8 mouse cellular contexts compared by ENCODE assay signal in genomic region chr16:58523044-58523859, GRCm38 (mm10). TPM values are rescaled to one million over a fixed set of nuclear protein-coding genes. Genes with fewer than 3 reads are reported as not detected.
DNase-seq lines count a peak whose midpoint lies in the region; ATAC-seq and TF ChIP-seq lines count a peak whose summit lies in the region.

No protein-coding gene starts in this region.

- peaks cover 11% of the 10 kb centered on the region for H3K4me1 ChIP-seq in embryonic facial prominence, embryonic 13.5 days
- peaks cover 7% of the 10 kb centered on the region for H3K4me1 ChIP-seq in heart, adult 2 months (ENCODE audit: control insufficient read depth, insufficient read depth, low read length)
- peaks cover 87% of the 10 kb centered on the region for H3K4me1 ChIP-seq in liver, embryonic 15.5 days (replicated peaks)
- no peaks in the 10 kb centered on the region for H3K4me1 ChIP-seq in neural tube, embryonic 11.5 days (ENCODE audit: control insufficient read depth, insufficient read depth, low read length)
- peaks cover 4% of the 10 kb centered on the region; the same call in 1 of the 2 replicates for H3K4me1 ChIP-seq in stomach, embryonic 16.5 days (ENCODE audit: control insufficient read depth, insufficient read depth, low read length)

- peak overlapping the region; percentile 72 for H3K27ac ChIP-seq in embryonic facial prominence, embryonic 13.5 days
- peak overlapping the region; percentile 97 for H3K27ac ChIP-seq in heart, adult 2 months
- H3K27ac ChIP-seq in liver, embryonic 15.5 days (replicated peaks): peak overlapping the region; percentile 77
- 0 out of 2 replicates have a peak overlapping the region, but pooled peaks have one; percentile 39 for H3K27ac ChIP-seq in neural tube, embryonic 11.5 days (ENCODE audit: low read depth, low read length)
- H3K27ac ChIP-seq in stomach, embryonic 16.5 days (ENCODE audit: low read length): peak overlapping the region; percentile 31

- peak overlapping the region; percentile 84 for H3K4me3 ChIP-seq in embryonic facial prominence, embryonic 13.5 days
- H3K4me3 ChIP-seq in heart, adult 2 months: peak overlapping the region; percentile 82
- H3K4me3 ChIP-seq in liver, embryonic 15.5 days (replicated peaks): peak overlapping the region; percentile 89
- H3K4me3 ChIP-seq in neural tube, embryonic 11.5 days (ENCODE audit: low read depth, low read length): peak overlapping the region; percentile 69
- H3K4me3 ChIP-seq in stomach, embryonic 16.5 days (replicated peaks; ENCODE audit: low read length): peak overlapping the region; percentile 64

- TF ChIP-seq CTCF in heart, adult 2 months (IDR thresholded peaks at IDR 0.05): no peak

- peaks cover 4% of the 10 kb centered on the region; the same call in 1 of the 2 replicates for H3K9me3 ChIP-seq in embryonic facial prominence, embryonic 13.5 days
- H3K9me3 ChIP-seq in liver, embryonic 15.5 days (replicated peaks): no peaks in the 10 kb centered on the region
- 0 out of 2 replicates have a peak, but pooled peaks cover 4% of the 10 kb centered on the region for H3K9me3 ChIP-seq in neural tube, embryonic 11.5 days (ENCODE audit: control insufficient read depth, low read length)
- no peaks in the 10 kb centered on the region for H3K9me3 ChIP-seq in stomach, embryonic 16.5 days (replicated peaks; ENCODE audit: control insufficient read depth, low read length)

- peak; percentile 85 for ATAC-seq in embryonic facial prominence, embryonic 13.5 days (ENCODE audit: insufficient number of reproducible peaks, insufficient read depth, low FRiP score, low TSS enrichment, low read depth)
- ATAC-seq in liver, embryonic 15.5 days (ENCODE audit: insufficient read depth): peak; percentile 74
- peak; percentile 86 for ATAC-seq in neural tube, embryonic 11.5 days (ENCODE audit: insufficient read depth, low FRiP score, low TSS enrichment)
- peak; percentile 88 for ATAC-seq in stomach, embryonic 16.5 days (ENCODE audit: insufficient read depth, low FRiP score)

- no peaks in the 10 kb centered on the region for H3K36me3 ChIP-seq in embryonic facial prominence, embryonic 13.5 days
- H3K36me3 ChIP-seq in heart, adult 2 months (ENCODE audit: control insufficient read depth, insufficient read depth, low read length): peaks cover 7% of the 10 kb centered on the region
- no peaks in the 10 kb centered on the region for H3K36me3 ChIP-seq in liver, embryonic 15.5 days (replicated peaks)
- no peaks in the 10 kb centered on the region for H3K36me3 ChIP-seq in neural tube, embryonic 11.5 days (ENCODE audit: control insufficient read depth, insufficient read depth, low read length)
- no peaks in the 10 kb centered on the region for H3K36me3 ChIP-seq in stomach, embryonic 16.5 days (ENCODE audit: control insufficient read depth, insufficient read depth, low read length)

- DNase-seq in B cell, adult 2 months: peak; percentile 70 to 74
- DNase-seq in adrenal gland, postnatal 25 days: peak; percentile 64
- DNase-seq in heart, adult 2 months: peak; percentile 87 to 90
- peak; percentile 85 for DNase-seq in kidney, adult 18-20 months
- DNase-seq in neural tube, embryonic 11.5 days (ENCODE audit: low spot score): peak; percentile 78

- H3K79me2 ChIP-seq in heart, adult 2 months (replicated peaks; ENCODE audit: control insufficient read depth, insufficient read depth, low read length): peaks cover 2% of the 10 kb centered on the region

- under 1% methylated on average over 56 of the region's 58 CpGs for WGBS in embryonic facial prominence, embryonic 13.5 days
- WGBS in heart, adult 2 months: under 1% methylated on average over 57 of the region's 58 CpGs
- under 1% methylated on average over 58 of the region's 58 CpGs for WGBS in liver, embryonic 15.5 days (ENCODE audit: insufficient replicate concordance)
- WGBS in neural tube, embryonic 11.5 days: under 1% methylated on average over 54 of the region's 58 CpGs
- under 1% methylated on average over 53 of the region's 58 CpGs for WGBS in stomach, embryonic 16.5 days

- 0 out of 2 replicates have a peak, but pooled peaks have one; percentile 40 for TF ChIP-seq EP300 in heart, adult 2 months (IDR thresholded peaks at IDR 0.05; ENCODE audit: insufficient read depth, low read depth, low read length)

- peak overlapping the region; percentile 85 for H3K4me2 ChIP-seq in embryonic facial prominence, embryonic 13.5 days
- peak overlapping the region; percentile 96 for H3K4me2 ChIP-seq in liver, embryonic 15.5 days
- H3K4me2 ChIP-seq in neural tube, embryonic 11.5 days (ENCODE audit: low read depth): peak overlapping the region; percentile 81
- peak overlapping the region; percentile 94 for H3K4me2 ChIP-seq in stomach, embryonic 16.5 days (ENCODE audit: low read depth, low read length)

- intact Hi-C loops in heart, adult 2 months (cut with DNase I): loop anchor here (1.0 to 5.0 kb wide), 6 partner anchors 10 to 204 kb away; partner anchors contain the start of genes Cldnd1 and Dcbld2

- no peaks in the 10 kb centered on the region for H3K27me3 ChIP-seq in embryonic facial prominence, embryonic 13.5 days
- no peaks in the 10 kb centered on the region for H3K27me3 ChIP-seq in heart, adult 2 months (ENCODE audit: control insufficient read depth, insufficient read depth, low read length)
- peaks cover 11% of the 10 kb centered on the region; the same call in 1 of the 2 replicates for H3K27me3 ChIP-seq in liver, embryonic 15.5 days
- no peaks in the 10 kb centered on the region for H3K27me3 ChIP-seq in neural tube, embryonic 11.5 days (ENCODE audit: control insufficient read depth, insufficient read depth, low read length)
- no peaks in the 10 kb centered on the region for H3K27me3 ChIP-seq in stomach, embryonic 16.5 days (ENCODE audit: control insufficient read depth, insufficient read depth, low read length)

- peak; percentile 63 for TF ChIP-seq POLR2A in heart, adult 2 months (IDR thresholded peaks at IDR 0.05; ENCODE audit: insufficient read depth, low read depth, low read length)

- peak overlapping the region; percentile 85 for H3K9ac ChIP-seq in embryonic facial prominence, embryonic 13.5 days
- H3K9ac ChIP-seq in heart, adult 2 months (ENCODE audit: low read depth, low read length): peak overlapping the region; percentile 100
- H3K9ac ChIP-seq in liver, embryonic 15.5 days: peak overlapping the region; percentile 89
- H3K9ac ChIP-seq in neural tube, embryonic 11.5 days (ENCODE audit: low read length): peak overlapping the region; percentile 79
- H3K9ac ChIP-seq in stomach, embryonic 16.5 days (ENCODE audit: low read length): peak overlapping the region; percentile 82

RNA-seq across cellular contexts. Expression of gene St3gal6, which starts 0.8 kb away (rescaled TPM):
- 22.6 and 24.6 TPM in 2 replicates for total RNA-seq in adrenal gland, postnatal 25 days (2021)
- polyA plus RNA-seq in embryonic facial prominence, embryonic 13.5 days (2015; fragmentation: Nextera tagmentation; extraction: Ambion mirVana): 11.7 and 14.7 TPM in 2 replicates
- 10 to 100 TPM; 37.7 to 47.0 TPM for total RNA-seq in heart, adult 2 months (2021)
- 29.6 and 33.7 TPM in 2 replicates for polyA plus RNA-seq in heart, adult 2 months (2012; rRNA removed)
- polyA plus RNA-seq in liver, embryonic 15.5 days (2015; fragmentation: Nextera tagmentation; extraction: Ambion mirVana): 25.7 and 26.7 TPM in 2 replicates
- polyA plus RNA-seq in neural tube, embryonic 11.5 days (2014; fragmentation: Nextera tagmentation; extraction: Ambion mirVana): 6.4 and 8.2 TPM in 2 replicates
- polyA plus RNA-seq in stomach, embryonic 16.5 days (2015; fragmentation: Nextera tagmentation; extraction: Ambion mirVana): 11.7 and 14.7 TPM in 2 replicates

Comparison
In these comparisons a context has a peak if more than half of its experiments do, and no peak if none do; other contexts are left out.
1. Peak in every context shown above with its lines: DNase-seq, ATAC-seq, H3K4me3 ChIP-seq and H3K27ac ChIP-seq.
2. H3K27ac ChIP-seq: peak in every context shown above with its lines; median percentile 97 in heart, adult 2 months; 77 in liver, embryonic 15.5 days; 72 in embryonic facial prominence, embryonic 13.5 days; 39 in neural tube, embryonic 11.5 days; 31 in stomach, embryonic 16.5 days.